Mouse (Mus musculus) embryonic fibroblast, embryonic 13.5 days (primary cell): ENCODE measurements around the gene Pfdn6. TPM values are rescaled to one million over a fixed set of nuclear protein-coding genes. Genes with fewer than 3 reads are reported as not detected.
"Not testable (repeated sequence)": the region's sequence is repeated elsewhere in the genome, so short reads cannot be mapped to it uniquely, and the experiment has no call there.

Source experiments
- H3K27ac ChIP-seq: 2 replicates; pipeline ENCODE4 v1.5.1; 2012; ENCODE audit warnings: low read length, control low read depth, inconsistent platforms; ENCODE audit not compliant: insufficient read depth
- H3K4me1 ChIP-seq: 2 replicates; pipeline ENCODE4 v1.6.1; 2011; ENCODE audit warnings: low read length; ENCODE audit not compliant: control insufficient read depth, insufficient read depth
- H3K4me3 ChIP-seq: 2 replicates; pipeline ENCODE4 v1.5.1; 2011; ENCODE audit warnings: mild to moderate bottlenecking, control low read depth, low read length; ENCODE audit not compliant: insufficient read depth
- CTCF ChIP-seq: IDR thresholded peaks from 2 replicates; pipeline ENCODE4 v1.5.1; 2011; ENCODE audit warnings: mild to moderate bottlenecking, control low read depth, low read length, moderate library complexity, borderline replicate concordance; ENCODE audit not compliant: insufficient read depth
- POLR2A ChIP-seq: IDR thresholded peaks from 2 replicates; pipeline ENCODE4 v1.6.1; 2011; ENCODE audit warnings: low read depth, mild to moderate bottlenecking, control low read depth, low read length, moderate library complexity
- polyA plus RNA-seq: library from polyadenylated mRNA; stranded (reverse); fragments of >200 nt; gene quantifications from 2 replicates; pipeline ENCODE4 v1.2.4, GENCODE M21; 2011; ENCODE audit warnings: low read depth; ENCODE audit not compliant: missing spikeins, insufficient read length

The Pfdn6 gene
- 80.7 and 87.8 TPM in 2 replicates for polyA plus RNA-seq

DNA sequence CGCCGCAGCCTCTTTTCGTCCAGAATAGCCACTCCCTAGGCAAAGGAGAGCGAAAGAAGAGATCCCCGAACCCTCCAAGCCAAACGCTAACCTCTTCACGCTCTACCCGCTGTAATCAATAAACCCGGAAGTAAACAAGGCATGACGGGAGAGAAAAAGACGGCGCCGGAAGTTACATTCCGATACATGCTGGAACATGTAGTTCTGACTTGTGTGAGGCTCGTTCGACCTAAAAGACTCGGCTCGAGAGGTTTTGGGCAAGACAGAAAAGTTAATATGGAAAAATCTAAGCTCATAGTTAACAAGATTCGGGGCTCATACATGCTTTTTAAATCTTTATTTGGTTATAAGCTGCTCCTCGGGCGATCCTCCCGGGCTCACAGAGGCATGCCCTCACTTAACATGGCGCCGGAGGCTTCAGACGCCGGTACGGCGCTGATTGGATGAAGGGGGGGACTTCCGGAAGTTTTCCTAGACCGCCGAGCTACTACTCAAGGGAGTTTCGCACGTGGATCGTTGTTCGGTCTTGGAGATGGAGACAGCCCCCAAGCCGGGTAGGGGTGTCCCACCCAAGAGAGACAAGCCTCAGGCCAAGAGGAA lies at the start of gene Pfdn6, which contains the start of gene Wdr46:
Gene Pfdn6, minus strand, starts transcription at position 138 of the 600 bp plus-strand sequence.
Gene Wdr46, plus strand, starts transcription at position 455 of the 600 bp plus-strand sequence.
- TF ChIP-seq POLR2A (peak; percentile 72), CTCF (no peak)
- Histone ChIP-seq H3K4me3 (peak within 1 kb of the TSS; percentile 93), H3K27ac (peak within 1 kb of the TSS; percentile 76), H3K4me1 (peaks cover 7% of the 10 kb centered on the region; the same call in 1 of the 2 replicates)

DNA sequence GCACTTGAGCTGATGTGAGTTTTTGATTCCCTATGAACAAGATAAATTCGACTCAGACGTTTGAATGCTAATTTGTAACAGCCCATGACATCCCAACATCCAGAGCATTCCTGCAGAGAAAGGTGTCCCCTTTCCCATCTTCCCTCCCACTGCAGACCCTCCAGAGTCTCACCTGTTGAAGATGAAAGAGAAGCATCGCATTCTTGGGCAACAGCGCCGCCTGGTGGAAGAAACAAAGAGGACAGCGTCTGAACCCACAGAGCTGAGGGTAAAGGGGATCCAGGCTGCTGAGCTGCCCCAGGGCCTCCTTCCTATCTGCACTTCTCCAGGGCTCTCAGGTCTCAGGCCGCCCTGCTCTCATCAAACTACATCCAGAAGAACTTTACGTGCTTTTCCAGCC lies 42.0 kb upstream of the Pfdn6 start:
- peak; percentile 20; the same call in 1 of the 2 replicates for TF ChIP-seq CTCF
- H3K27ac ChIP-seq, H3K4me1 ChIP-seq, H3K4me3 ChIP-seq: not testable (repeated sequence)

DNA sequence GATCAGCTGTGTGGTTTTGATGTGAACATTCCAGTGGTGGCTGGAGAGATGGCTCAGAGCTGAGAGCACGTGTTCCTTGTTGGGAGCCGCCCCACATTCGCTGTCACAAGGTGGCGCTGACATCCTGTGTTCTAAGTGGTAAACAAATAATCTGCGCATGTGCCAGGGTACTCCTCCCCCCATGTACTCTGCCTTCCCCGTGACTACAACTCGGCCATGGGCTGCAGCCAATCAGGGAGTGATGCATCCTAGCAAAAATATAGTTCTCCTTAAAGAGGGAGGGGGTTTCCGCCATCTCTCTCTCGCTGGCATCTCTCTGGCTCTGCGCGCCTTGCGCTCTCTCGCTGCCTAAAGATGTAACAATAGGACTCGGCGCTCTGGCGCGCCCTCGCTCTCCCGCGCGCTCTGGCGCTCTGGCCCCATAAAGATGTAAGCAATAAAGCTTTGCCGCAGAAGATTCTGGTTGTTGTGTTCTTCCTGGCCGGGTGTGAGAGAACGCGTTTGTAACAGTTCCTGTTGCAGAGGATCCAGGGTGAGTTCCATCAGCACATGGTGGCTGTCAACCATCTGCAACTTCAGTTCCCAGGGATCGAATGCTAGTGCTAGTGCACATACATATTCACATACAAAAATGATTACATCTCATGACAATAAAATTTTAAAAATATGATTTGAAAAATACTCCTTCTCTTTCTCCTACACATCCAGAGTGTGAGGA lies 41.2 kb upstream of the Pfdn6 start:
- TF ChIP-seq POLR2A (peak; percentile 56), CTCF (peak; percentile 55; the same call in 1 of the 2 replicates)
- Histone ChIP-seq H3K4me3 (peak overlapping the region; percentile 48), H3K27ac (peak overlapping the region; percentile 23)

GRCm38 (mm10) chr17:33980181-33981035 lies 40.3 kb upstream of the Pfdn6 start:
- Histone ChIP-seq H3K4me1 (peaks cover 2% of the 10 kb centered on the region; the same call in 1 of the 2 replicates), H3K4me3 (no peak overlapping the region), H3K27ac (no peak overlapping the region)
- no peak for TF ChIP-seq CTCF
- TF ChIP-seq POLR2A, result no peak

More for the DNA sequence above, 41.2 kb upstream of the Pfdn6 start:
- H3K4me1 ChIP-seq, result not testable (repeated sequence)

GRCm38 (mm10) chr17:33979512-33980050 lies 39.4 kb upstream of the Pfdn6 start:
- H3K4me1 ChIP-seq, result peaks cover 2% of the 10 kb centered on the region; the same call in 1 of the 2 replicates
- H3K4me3 ChIP-seq, result no peak overlapping the region
- TF ChIP-seq POLR2A (no peak), CTCF (no peak)
- H3K27ac ChIP-seq, result no peak overlapping the region

GRCm38 (mm10) chr17:33978631-33979031 lies 38.5 kb upstream of the Pfdn6 start:
- TF ChIP-seq POLR2A (no peak), CTCF (no peak)
- Histone ChIP-seq H3K4me1 (peaks cover 2% of the 10 kb centered on the region; the same call in 1 of the 2 replicates), H3K4me3 (peak overlapping the region; percentile 16; the same call in 1 of the 2 replicates), H3K27ac (no peak overlapping the region)

GRCm38 (mm10) chr17:33977861-33978557 lies 37.9 kb upstream of the Pfdn6 start:
- no peak for TF ChIP-seq POLR2A
- TF ChIP-seq CTCF, result no peak
- peak overlapping the region; percentile 16; the same call in 1 of the 2 replicates for H3K4me3 ChIP-seq
- H3K27ac ChIP-seq, result no peak overlapping the region
- H3K4me1 ChIP-seq, result peaks cover 2% of the 10 kb centered on the region; the same call in 1 of the 2 replicates

DNA sequence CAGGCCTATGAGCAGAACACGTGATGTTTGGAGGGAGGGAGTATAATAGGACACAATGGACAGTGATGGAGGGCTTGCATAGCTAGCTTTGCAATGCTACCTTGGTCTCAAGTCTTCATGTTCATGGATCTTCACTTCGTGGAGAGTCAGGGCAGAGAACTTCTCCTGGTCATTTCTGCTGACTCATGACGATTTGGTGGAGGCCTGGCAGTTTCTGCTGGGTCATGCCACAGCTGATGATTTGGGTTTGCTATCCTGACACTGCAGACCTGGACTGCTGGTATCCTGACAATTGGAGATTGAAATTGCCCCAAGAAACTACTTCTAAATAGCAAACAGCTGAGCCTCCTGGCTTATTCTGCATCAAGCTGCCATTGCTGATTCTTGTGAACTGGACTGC lies 33.4 kb upstream of the Pfdn6 start:
- H3K27ac ChIP-seq, result no peak overlapping the region
- H3K4me1 ChIP-seq, result no peaks in the 10 kb centered on the region
- TF ChIP-seq CTCF (no peak), POLR2A (no peak)
- no peak overlapping the region for H3K4me3 ChIP-seq
